Mouse (Mus musculus): ENCODE data around the gene Atpaf1.

- no peak for TF ChIP-seq POLR2A (IDR thresholded peaks at IDR 0.05; ENCODE audit: borderline replicate concordance, control insufficient read depth, low read depth, low read length)
- no peak for TF ChIP-seq CTCF (IDR thresholded peaks at IDR 0.05; ENCODE audit: control insufficient read depth, insufficient read depth, low read length)
Observed at GRCm38 (mm10) chr4:115754851-115755250, 29.8 kb upstream of the Atpaf1 start.
